Mouse (Mus musculus): ENCODE data around the gene Gltp. TPM values are rescaled to one million over a fixed set of nuclear protein-coding genes. Genes with fewer than 3 reads are reported as not detected.

Gene Gltp
- polyA plus RNA-seq, 1 experiment, result 6.3 TPM

GRCm38 (mm10) chr5:114688703-114689102 is 2.1 kb downstream of the Gltp start:
- peaks cover 16% of the 10 kb centered on the region for H3K27me3 ChIP-seq (ENCODE audit: control insufficient read depth)
- peaks cover 53% of the 10 kb centered on the region for H3K4me1 ChIP-seq (ENCODE audit: control insufficient read depth)
- TF ChIP-seq GATA1 (IDR thresholded peaks at IDR 0.05; ENCODE audit: low read length), result no peak
- TF ChIP-seq TAL1 (IDR thresholded peaks at IDR 0.05; ENCODE audit: low read length), result no peak
- H3K36me3 ChIP-seq (ENCODE audit: control insufficient read depth), result no peaks in the 10 kb centered on the region; the same call in 1 of the 2 replicates
- no peak overlapping the region for H3K4me3 ChIP-seq (replicated peaks)
- no peaks in the 10 kb centered on the region; the same call in 1 of the 2 replicates for H3K9me3 ChIP-seq (ENCODE audit: control insufficient read depth, low read length)

- TF ChIP-seq GATA1 (IDR thresholded peaks at IDR 0.05; ENCODE audit: low read length) (no peak), TAL1 (IDR thresholded peaks at IDR 0.05; ENCODE audit: low read length) (no peak)
- no peaks in the 10 kb centered on the region; the same call in 1 of the 2 replicates for H3K9me3 ChIP-seq (ENCODE audit: control insufficient read depth, low read length)
- H3K4me1 ChIP-seq (ENCODE audit: control insufficient read depth), result peaks cover 53% of the 10 kb centered on the region
- no peaks in the 10 kb centered on the region; the same call in 1 of the 2 replicates for H3K36me3 ChIP-seq (ENCODE audit: control insufficient read depth)
- no peak overlapping the region for H3K4me3 ChIP-seq (replicated peaks)
- H3K27me3 ChIP-seq (ENCODE audit: control insufficient read depth), result peaks cover 10% of the 10 kb centered on the region
Observed at GRCm38 (mm10) chr5:114687901-114688300, 2.9 kb downstream of the Gltp start.

- Histone ChIP-seq H3K4me3 (replicated peaks) (no peak overlapping the region), H3K4me1 (ENCODE audit: control insufficient read depth) (peaks cover 48% of the 10 kb centered on the region), H3K27me3 (ENCODE audit: control insufficient read depth) (peaks cover 3% of the 10 kb centered on the region), H3K36me3 (ENCODE audit: control insufficient read depth) (no peaks in the 10 kb centered on the region; the same call in 1 of the 2 replicates), H3K9me3 (ENCODE audit: control insufficient read depth, low read length) (no peaks in the 10 kb centered on the region; the same call in 1 of the 2 replicates)
- no peak for TF ChIP-seq GATA1 (IDR thresholded peaks at IDR 0.05; ENCODE audit: low read length)
- no peak for TF ChIP-seq TAL1 (IDR thresholded peaks at IDR 0.05; ENCODE audit: low read length)
Observed at GRCm38 (mm10) chr5:114686726-114687210, 4.0 kb downstream of the Gltp start.

GRCm38 (mm10) chr5:114685986-114686385 is 4.8 kb downstream of the Gltp start:
- no peaks in the 10 kb centered on the region; the same call in 1 of the 2 replicates for H3K36me3 ChIP-seq (ENCODE audit: control insufficient read depth)
- H3K4me1 ChIP-seq (ENCODE audit: control insufficient read depth), result peaks cover 42% of the 10 kb centered on the region
- TF ChIP-seq TAL1 (IDR thresholded peaks at IDR 0.05; ENCODE audit: low read length) (no peak), GATA1 (IDR thresholded peaks at IDR 0.05; ENCODE audit: low read length) (no peak)

GRCm38 (mm10) chr5:114681717-114682116 is 9.1 kb downstream of the Gltp start:
- no peak for TF ChIP-seq TAL1 (IDR thresholded peaks at IDR 0.05; ENCODE audit: low read length)
- no peak for TF ChIP-seq GATA1 (IDR thresholded peaks at IDR 0.05; ENCODE audit: low read length)
- H3K4me3 ChIP-seq (replicated peaks), result no peak overlapping the region
- H3K9me3 ChIP-seq (ENCODE audit: control insufficient read depth, low read length), result no peaks in the 10 kb centered on the region
- H3K36me3 ChIP-seq (ENCODE audit: control insufficient read depth), result peaks cover 16% of the 10 kb centered on the region
- H3K27me3 ChIP-seq (ENCODE audit: control insufficient read depth), result no peaks in the 10 kb centered on the region
- H3K4me1 ChIP-seq (ENCODE audit: control insufficient read depth), result peaks cover 2% of the 10 kb centered on the region

More at GRCm38 (mm10) chr5:114685986-114686385, 4.8 kb downstream of the Gltp start:
- Histone ChIP-seq H3K4me3 (replicated peaks) (no peak overlapping the region), H3K9me3 (ENCODE audit: control insufficient read depth, low read length) (no peaks in the 10 kb centered on the region; the same call in 1 of the 2 replicates), H3K27me3 (ENCODE audit: control insufficient read depth) (peaks cover 3% of the 10 kb centered on the region; the same call in 1 of the 2 replicates)

GRCm38 (mm10) chr5:114680676-114681285 is 10.0 kb downstream of the Gltp start:
- TF ChIP-seq TAL1 (IDR thresholded peaks at IDR 0.05; ENCODE audit: low read length), result no peak
- no peak for TF ChIP-seq GATA1 (IDR thresholded peaks at IDR 0.05; ENCODE audit: low read length)
- no peak overlapping the region for H3K4me3 ChIP-seq (replicated peaks)

GRCm38 (mm10) chr5:114679841-114680591 is 10.8 kb downstream of the Gltp start:
- Histone ChIP-seq H3K4me3 (replicated peaks) (no peak overlapping the region), H3K36me3 (ENCODE audit: control insufficient read depth) (peaks cover 28% of the 10 kb centered on the region), H3K9me3 (ENCODE audit: control insufficient read depth, low read length) (no peaks in the 10 kb centered on the region), H3K4me1 (ENCODE audit: control insufficient read depth) (peaks cover 2% of the 10 kb centered on the region), H3K27me3 (ENCODE audit: control insufficient read depth) (no peaks in the 10 kb centered on the region)
- TF ChIP-seq TAL1 (IDR thresholded peaks at IDR 0.05; ENCODE audit: low read length) (no peak), GATA1 (IDR thresholded peaks at IDR 0.05; ENCODE audit: low read length) (no peak)

More at GRCm38 (mm10) chr5:114680676-114681285, 10.0 kb downstream of the Gltp start:
- H3K4me1 ChIP-seq (ENCODE audit: control insufficient read depth), result peaks cover 2% of the 10 kb centered on the region
- no peaks in the 10 kb centered on the region for H3K9me3 ChIP-seq (ENCODE audit: control insufficient read depth, low read length)
- peaks cover 26% of the 10 kb centered on the region for H3K36me3 ChIP-seq (ENCODE audit: control insufficient read depth)
- H3K27me3 ChIP-seq (ENCODE audit: control insufficient read depth), result no peaks in the 10 kb centered on the region

- Histone ChIP-seq H3K36me3 (ENCODE audit: control insufficient read depth) (peaks cover 58% of the 10 kb centered on the region), H3K4me3 (replicated peaks) (no peak overlapping the region), H3K9me3 (ENCODE audit: control insufficient read depth, low read length) (no peaks in the 10 kb centered on the region), H3K27me3 (ENCODE audit: control insufficient read depth) (no peaks in the 10 kb centered on the region), H3K4me1 (ENCODE audit: control insufficient read depth) (no peaks in the 10 kb centered on the region)
- TF ChIP-seq TAL1 (IDR thresholded peaks at IDR 0.05; ENCODE audit: low read length) (no peak), GATA1 (IDR thresholded peaks at IDR 0.05; ENCODE audit: low read length) (no peak)
Observed at GRCm38 (mm10) chr5:114674594-114674993, 16.2 kb downstream of the Gltp start.

GRCm38 (mm10) chr5:114673114-114673513 is 17.7 kb downstream of the Gltp start:
- peaks cover under 1% of the 10 kb centered on the region; the same call in 1 of the 2 replicates for H3K4me1 ChIP-seq (ENCODE audit: control insufficient read depth)
- H3K4me3 ChIP-seq (replicated peaks), result no peak overlapping the region
- no peaks in the 10 kb centered on the region for H3K9me3 ChIP-seq (ENCODE audit: control insufficient read depth, low read length)
- TF ChIP-seq GATA1 (IDR thresholded peaks at IDR 0.05; ENCODE audit: low read length) (no peak), TAL1 (IDR thresholded peaks at IDR 0.05; ENCODE audit: low read length) (no peak)
- peaks cover 58% of the 10 kb centered on the region for H3K36me3 ChIP-seq (ENCODE audit: control insufficient read depth)
- no peaks in the 10 kb centered on the region for H3K27me3 ChIP-seq (ENCODE audit: control insufficient read depth)

Data from erythroblast, embryonic 14.5 days (primary cell).